Mouse (Mus musculus): ENCODE data around the gene Tead4. TPM values are rescaled to one million over a fixed set of nuclear protein-coding genes. Genes with fewer than 3 reads are reported as not detected.
A peak's percentile ranks its signal among the peaks of the same experiment; 100 is the strongest.

Tead4 gene
- polyA plus RNA-seq, 1 experiment from 2014 or later: 1.4 TPM

DNA sequence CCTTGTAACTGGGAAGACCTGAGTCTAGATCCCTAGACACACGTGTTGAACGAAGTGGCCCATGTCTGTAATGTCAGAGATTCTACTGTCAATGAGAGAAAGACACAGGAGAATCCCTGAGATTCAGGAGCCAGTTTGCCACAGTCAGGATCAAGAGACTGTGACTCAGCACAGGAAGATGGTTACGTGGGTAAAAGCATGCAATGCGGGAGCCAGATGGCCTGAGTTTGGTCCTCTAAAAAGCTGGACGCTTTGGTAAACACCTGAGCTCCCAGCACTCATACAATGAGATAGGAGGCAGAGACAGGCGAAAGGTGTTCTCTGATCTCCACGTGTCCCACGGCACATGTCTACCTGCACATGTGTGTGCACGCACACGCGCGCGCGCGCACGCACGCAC is 27.9 kb downstream of the Tead4 start:
- H3K9ac ChIP-seq (replicated peaks; ENCODE audit: low read depth, low read length): no peak overlapping the region
- H3K4me2 ChIP-seq (replicated peaks; ENCODE audit: low read depth, low read length): no peak overlapping the region
- H3K27me3 ChIP-seq (ENCODE audit: control insufficient read depth, insufficient read depth, low read length): no peaks in the 10 kb centered on the region
- no peaks in the 10 kb centered on the region for H3K36me3 ChIP-seq (ENCODE audit: control insufficient read depth, insufficient read depth, low read length)
- no peaks in the 10 kb centered on the region for H3K4me1 ChIP-seq (ENCODE audit: control insufficient read depth, insufficient read depth, low read length)
- no peak overlapping the region for H3K4me3 ChIP-seq (ENCODE audit: low read depth, low read length)
- H3K27ac ChIP-seq (ENCODE audit: low read length): no peak overlapping the region
- H3K9me3 ChIP-seq (ENCODE audit: control insufficient read depth, low read depth, low read length): no peaks in the 10 kb centered on the region
- no peak for ATAC-seq (ENCODE audit: insufficient number of reproducible peaks, insufficient read depth, low FRiP score, low read depth)
- 94% methylated on average over 17 of the region's 17 CpGs for WGBS

DNA sequence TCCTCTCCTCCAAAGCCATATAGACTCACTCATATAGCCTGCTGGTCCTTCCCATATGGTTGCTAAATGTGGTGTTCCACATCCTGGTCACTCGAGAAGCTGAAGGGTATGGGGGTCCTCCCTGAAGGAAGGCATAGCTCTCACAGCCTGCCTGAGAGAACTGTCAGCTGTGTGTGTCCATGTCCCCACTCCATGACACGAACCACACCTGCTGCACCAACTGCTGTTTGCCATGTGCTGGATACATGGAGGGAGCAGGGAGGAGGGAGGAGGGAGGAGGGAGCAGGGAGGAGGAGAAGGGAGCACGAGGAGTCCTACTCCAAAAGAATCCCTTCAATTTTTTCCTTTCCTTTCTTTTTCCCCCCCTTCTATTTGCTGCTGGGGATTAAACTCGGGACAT is 30.8 kb downstream of the Tead4 start:
- Histone ChIP-seq H3K27me3 (ENCODE audit: control insufficient read depth, insufficient read depth, low read length) (no peaks in the 10 kb centered on the region), H3K27ac (ENCODE audit: low read length) (no peak overlapping the region), H3K36me3 (ENCODE audit: control insufficient read depth, insufficient read depth, low read length) (no peaks in the 10 kb centered on the region), H3K4me2 (replicated peaks; ENCODE audit: low read depth, low read length) (no peak overlapping the region), H3K4me3 (ENCODE audit: low read depth, low read length) (no peak overlapping the region), H3K9me3 (ENCODE audit: control insufficient read depth, low read depth, low read length) (no peaks in the 10 kb centered on the region), H3K4me1 (ENCODE audit: control insufficient read depth, insufficient read depth, low read length) (no peaks in the 10 kb centered on the region), H3K9ac (replicated peaks; ENCODE audit: low read depth, low read length) (no peak overlapping the region)
- ATAC-seq (ENCODE audit: insufficient number of reproducible peaks, insufficient read depth, low FRiP score, low read depth): no peak
- 69% methylated on average over 4 of the region's 4 CpGs for WGBS

DNA sequence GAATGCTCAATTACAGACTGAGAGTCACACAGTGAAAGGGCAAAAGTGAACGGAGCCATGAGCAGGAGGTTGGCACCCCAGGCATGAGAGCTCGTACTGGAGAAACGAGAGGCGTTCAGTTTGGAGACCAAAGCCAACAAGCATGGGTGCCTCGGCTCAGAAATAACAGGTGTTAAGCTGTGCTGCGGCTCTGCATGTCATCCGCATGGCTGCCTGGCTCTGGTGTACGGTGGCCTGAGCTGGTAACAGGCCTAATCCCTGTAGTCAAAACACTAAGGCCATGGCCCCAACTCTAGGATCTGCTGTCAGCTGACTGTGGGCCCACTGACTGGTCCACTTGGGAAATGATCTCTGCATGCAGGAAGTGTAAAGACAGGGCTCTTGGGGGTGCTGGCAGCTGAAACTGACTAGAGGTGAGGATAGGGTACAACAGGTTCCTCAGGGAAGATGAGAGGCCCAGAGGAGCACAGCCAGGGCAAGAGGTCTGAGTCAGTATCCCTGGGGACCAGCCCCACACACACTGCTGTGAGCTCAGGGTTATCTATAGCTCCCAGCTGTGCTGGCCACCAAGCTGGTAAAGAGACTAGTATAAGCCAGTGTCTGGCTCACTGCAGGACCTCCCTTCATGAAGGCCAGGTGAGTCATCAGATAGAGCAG is 35.6 kb downstream of the Tead4 start:
- Histone ChIP-seq H3K4me3 (ENCODE audit: low read depth, low read length) (no peak overlapping the region), H3K27ac (ENCODE audit: low read length) (no peak overlapping the region), H3K4me1 (ENCODE audit: control insufficient read depth, insufficient read depth, low read length) (no peaks in the 10 kb centered on the region), H3K27me3 (ENCODE audit: control insufficient read depth, insufficient read depth, low read length) (no peaks in the 10 kb centered on the region), H3K9me3 (ENCODE audit: control insufficient read depth, low read depth, low read length) (no peaks in the 10 kb centered on the region), H3K4me2 (replicated peaks; ENCODE audit: low read depth, low read length) (no peak overlapping the region), H3K9ac (replicated peaks; ENCODE audit: low read depth, low read length) (no peak overlapping the region), H3K36me3 (ENCODE audit: control insufficient read depth, insufficient read depth, low read length) (no peaks in the 10 kb centered on the region)
- ATAC-seq (ENCODE audit: insufficient number of reproducible peaks, insufficient read depth, low FRiP score, low read depth): no peak
- WGBS: 86% methylated on average over 8 of the region's 8 CpGs

DNA sequence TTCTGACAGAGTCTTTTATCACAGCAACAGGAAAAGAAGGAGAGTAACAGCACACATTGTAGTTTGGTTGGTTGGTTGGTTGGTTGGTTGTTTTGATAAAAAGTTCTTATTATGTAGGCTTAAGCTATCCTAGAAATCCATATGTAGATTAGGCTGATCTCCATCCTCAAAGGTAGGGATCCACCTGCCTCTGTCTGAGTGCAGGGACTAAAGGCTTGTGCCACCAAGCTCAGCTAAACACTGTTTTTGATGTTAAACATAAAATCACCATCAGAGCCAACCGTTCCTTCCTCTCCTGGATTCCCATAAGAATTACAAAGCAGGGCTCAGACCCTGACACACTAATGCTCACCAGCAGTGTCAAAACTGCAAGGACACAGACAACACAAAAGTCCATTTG is 39.1 kb downstream of the Tead4 start:
- Histone ChIP-seq H3K36me3 (ENCODE audit: control insufficient read depth, insufficient read depth, low read length) (no peaks in the 10 kb centered on the region), H3K27ac (ENCODE audit: low read length) (no peak overlapping the region), H3K4me2 (replicated peaks; ENCODE audit: low read depth, low read length) (no peak overlapping the region), H3K9me3 (ENCODE audit: control insufficient read depth, low read depth, low read length) (no peaks in the 10 kb centered on the region), H3K9ac (replicated peaks; ENCODE audit: low read depth, low read length) (no peak overlapping the region), H3K27me3 (ENCODE audit: control insufficient read depth, insufficient read depth, low read length) (no peaks in the 10 kb centered on the region), H3K4me3 (ENCODE audit: low read depth, low read length) (no peak overlapping the region), H3K4me1 (ENCODE audit: control insufficient read depth, insufficient read depth, low read length) (no peaks in the 10 kb centered on the region)
- 67% methylated on average over 1 of the region's 1 CpGs for WGBS
- ATAC-seq (ENCODE audit: insufficient number of reproducible peaks, insufficient read depth, low FRiP score, low read depth): no peak

DNA sequence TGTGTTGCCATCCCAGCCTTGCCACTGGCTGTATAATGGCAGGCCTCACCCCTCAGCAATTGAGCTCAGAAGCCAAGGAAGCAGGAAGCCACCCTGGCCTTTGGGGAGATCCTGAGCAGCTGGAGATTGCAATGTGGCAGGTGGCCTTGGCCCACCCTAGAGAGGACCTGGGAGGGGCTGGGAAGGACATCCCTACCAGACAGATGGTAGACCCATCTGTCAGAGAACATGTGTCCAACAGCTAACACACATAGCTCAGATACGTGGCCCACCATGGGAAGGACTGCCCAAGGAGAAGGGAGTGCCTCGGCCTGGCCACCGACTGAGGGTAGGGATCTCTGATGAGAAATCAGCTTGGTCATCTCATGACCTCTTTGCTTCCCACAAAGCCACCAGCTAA is 41.4 kb downstream of the Tead4 start:
- no peaks in the 10 kb centered on the region for H3K27me3 ChIP-seq (ENCODE audit: control insufficient read depth, insufficient read depth, low read length)
- no peaks in the 10 kb centered on the region for H3K36me3 ChIP-seq (ENCODE audit: control insufficient read depth, insufficient read depth, low read length)
- no peaks in the 10 kb centered on the region for H3K9me3 ChIP-seq (ENCODE audit: control insufficient read depth, low read depth, low read length)
- H3K4me1 ChIP-seq (ENCODE audit: control insufficient read depth, insufficient read depth, low read length): no peaks in the 10 kb centered on the region
- no peak overlapping the region for H3K4me2 ChIP-seq (replicated peaks; ENCODE audit: low read depth, low read length)
- WGBS: 87% methylated on average over 3 of the region's 3 CpGs
- no peak overlapping the region for H3K27ac ChIP-seq (ENCODE audit: low read length)
- no peak overlapping the region for H3K9ac ChIP-seq (replicated peaks; ENCODE audit: low read depth, low read length)
- no peak for ATAC-seq (ENCODE audit: insufficient number of reproducible peaks, insufficient read depth, low FRiP score, low read depth)
- no peak overlapping the region for H3K4me3 ChIP-seq (ENCODE audit: low read depth, low read length)

DNA sequence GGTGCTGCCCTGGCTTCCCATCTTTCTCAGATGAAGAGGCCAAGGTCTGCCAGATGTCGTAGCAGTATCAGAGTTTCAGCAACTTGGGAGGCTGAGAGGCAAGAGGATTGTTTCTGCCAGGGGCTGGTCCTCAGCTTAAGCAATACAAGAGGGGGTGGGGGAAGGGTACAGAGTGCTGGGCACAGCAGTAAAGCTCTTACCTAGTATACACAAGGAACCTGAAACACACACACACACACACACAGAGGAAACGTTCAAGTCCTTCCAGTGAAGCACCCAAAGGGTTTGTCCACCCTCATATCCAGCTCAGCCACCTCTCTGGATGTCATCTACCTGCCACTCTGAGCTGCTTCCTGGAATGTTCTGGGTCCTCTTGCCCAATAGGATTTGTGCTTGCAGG is 44.7 kb downstream of the Tead4 start:
- Histone ChIP-seq H3K36me3 (ENCODE audit: control insufficient read depth, insufficient read depth, low read length) (no peaks in the 10 kb centered on the region), H3K4me1 (ENCODE audit: control insufficient read depth, insufficient read depth, low read length) (no peaks in the 10 kb centered on the region), H3K27me3 (ENCODE audit: control insufficient read depth, insufficient read depth, low read length) (no peaks in the 10 kb centered on the region), H3K4me3 (ENCODE audit: low read depth, low read length) (no peak overlapping the region), H3K9me3 (ENCODE audit: control insufficient read depth, low read depth, low read length) (no peaks in the 10 kb centered on the region), H3K27ac (ENCODE audit: low read length) (no peak overlapping the region), H3K9ac (replicated peaks; ENCODE audit: low read depth, low read length) (no peak overlapping the region), H3K4me2 (replicated peaks; ENCODE audit: low read depth, low read length) (no peak overlapping the region)
- no peak for ATAC-seq (ENCODE audit: insufficient number of reproducible peaks, insufficient read depth, low FRiP score, low read depth)
- WGBS: 54% methylated on average over 2 of the region's 2 CpGs

DNA sequence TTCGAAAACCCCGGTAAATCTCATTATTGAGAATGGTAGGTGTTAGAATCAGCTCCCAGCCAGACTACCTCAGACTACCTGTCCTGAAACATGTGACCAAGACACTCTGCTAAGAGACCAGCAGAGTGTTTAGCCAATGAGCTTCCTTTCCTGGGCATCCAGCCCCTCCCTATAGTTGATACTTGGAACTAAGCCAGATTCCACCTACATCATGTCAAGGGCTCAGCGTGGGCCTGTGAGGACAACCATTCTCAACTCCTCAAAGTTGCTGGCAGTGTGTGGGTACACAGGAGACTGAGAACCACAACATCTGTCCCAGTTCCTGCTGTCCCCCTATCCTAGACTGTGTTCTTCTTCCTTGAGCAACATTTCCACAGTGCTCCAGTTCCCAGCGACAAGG is 45.3 kb downstream of the Tead4 start:
- H3K36me3 ChIP-seq (ENCODE audit: control insufficient read depth, insufficient read depth, low read length): no peaks in the 10 kb centered on the region
- 67% methylated on average over 4 of the region's 4 CpGs for WGBS
- H3K4me2 ChIP-seq (replicated peaks; ENCODE audit: low read depth, low read length): no peak overlapping the region
- H3K4me1 ChIP-seq (ENCODE audit: control insufficient read depth, insufficient read depth, low read length): no peaks in the 10 kb centered on the region
- no peaks in the 10 kb centered on the region for H3K27me3 ChIP-seq (ENCODE audit: control insufficient read depth, insufficient read depth, low read length)
- H3K9me3 ChIP-seq (ENCODE audit: control insufficient read depth, low read depth, low read length): no peaks in the 10 kb centered on the region
- H3K9ac ChIP-seq (replicated peaks; ENCODE audit: low read depth, low read length): no peak overlapping the region
- ATAC-seq (ENCODE audit: insufficient number of reproducible peaks, insufficient read depth, low FRiP score, low read depth): 0 out of 2 replicates have a peak, but pooled peaks have one; percentile 25
- H3K27ac ChIP-seq (ENCODE audit: low read length): no peak overlapping the region
- no peak overlapping the region for H3K4me3 ChIP-seq (ENCODE audit: low read depth, low read length)

DNA sequence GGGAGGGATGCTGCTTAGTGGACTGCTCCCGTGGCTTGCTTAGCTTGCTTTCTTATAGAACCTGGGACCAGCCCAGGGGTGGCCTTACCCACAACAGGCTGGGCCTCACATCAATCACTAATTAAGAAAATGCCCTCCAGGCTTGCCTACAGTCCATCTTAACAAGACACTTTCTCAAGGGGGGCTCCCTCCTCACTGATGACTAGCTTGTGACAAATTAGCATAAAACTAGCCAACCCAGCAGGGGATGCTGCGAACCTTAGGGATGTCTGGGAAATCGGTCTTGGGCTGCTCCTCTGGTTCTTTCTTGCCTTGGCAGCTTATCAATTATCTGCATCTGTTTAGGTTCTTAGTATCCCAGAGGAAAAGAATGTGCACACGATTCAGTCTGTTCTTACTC is 46.1 kb downstream of the Tead4 start:
- H3K4me1 ChIP-seq (ENCODE audit: control insufficient read depth, insufficient read depth, low read length): no peaks in the 10 kb centered on the region
- 61% methylated on average over 4 of the region's 4 CpGs for WGBS
- no peak overlapping the region for H3K9ac ChIP-seq (replicated peaks; ENCODE audit: low read depth, low read length)
- no peaks in the 10 kb centered on the region for H3K9me3 ChIP-seq (ENCODE audit: control insufficient read depth, low read depth, low read length)
- H3K27ac ChIP-seq (ENCODE audit: low read length): no peak overlapping the region
- H3K36me3 ChIP-seq (ENCODE audit: control insufficient read depth, insufficient read depth, low read length): no peaks in the 10 kb centered on the region
- H3K4me3 ChIP-seq (ENCODE audit: low read depth, low read length): no peak overlapping the region
- no peaks in the 10 kb centered on the region for H3K27me3 ChIP-seq (ENCODE audit: control insufficient read depth, insufficient read depth, low read length)
- no peak for ATAC-seq (ENCODE audit: insufficient number of reproducible peaks, insufficient read depth, low FRiP score, low read depth)
- no peak overlapping the region for H3K4me2 ChIP-seq (replicated peaks; ENCODE audit: low read depth, low read length)

DNA sequence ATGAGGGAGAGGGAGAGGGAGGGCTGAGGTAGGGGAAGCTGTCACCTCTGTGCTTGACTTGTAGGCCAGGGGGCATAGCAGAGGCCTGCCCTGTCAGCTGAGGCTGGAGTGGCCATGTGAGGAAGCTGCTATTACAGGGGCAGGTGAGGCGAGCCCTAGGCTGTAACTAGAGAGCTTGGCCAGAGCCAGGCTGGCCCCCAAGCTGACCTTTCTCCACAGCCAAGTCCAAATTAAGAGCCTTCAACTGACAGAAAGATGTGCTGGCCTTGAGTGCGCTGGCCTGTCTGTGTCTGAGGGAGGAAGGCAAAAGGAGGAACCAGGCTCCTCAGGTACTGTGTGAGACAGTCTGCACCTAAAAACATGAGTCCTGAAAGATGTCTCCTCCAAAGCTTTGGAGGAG is 47.5 kb downstream of the Tead4 start:
- Histone ChIP-seq H3K27ac (ENCODE audit: low read length) (no peak overlapping the region), H3K9ac (replicated peaks; ENCODE audit: low read depth, low read length) (no peak overlapping the region), H3K9me3 (ENCODE audit: control insufficient read depth, low read depth, low read length) (no peaks in the 10 kb centered on the region), H3K27me3 (ENCODE audit: control insufficient read depth, insufficient read depth, low read length) (no peaks in the 10 kb centered on the region), H3K4me1 (ENCODE audit: control insufficient read depth, insufficient read depth, low read length) (no peaks in the 10 kb centered on the region), H3K4me3 (ENCODE audit: low read depth, low read length) (no peak overlapping the region), H3K4me2 (replicated peaks; ENCODE audit: low read depth, low read length) (no peak overlapping the region), H3K36me3 (ENCODE audit: control insufficient read depth, insufficient read depth, low read length) (no peaks in the 10 kb centered on the region)
- no peak for ATAC-seq (ENCODE audit: insufficient number of reproducible peaks, insufficient read depth, low FRiP score, low read depth)
- WGBS: 60% methylated on average over 2 of the region's 2 CpGs

Measured in stomach, embryonic 14.5 days (tissue).